Mouse (Mus musculus): ENCODE measurements around the gene Npffr2.

DNA sequence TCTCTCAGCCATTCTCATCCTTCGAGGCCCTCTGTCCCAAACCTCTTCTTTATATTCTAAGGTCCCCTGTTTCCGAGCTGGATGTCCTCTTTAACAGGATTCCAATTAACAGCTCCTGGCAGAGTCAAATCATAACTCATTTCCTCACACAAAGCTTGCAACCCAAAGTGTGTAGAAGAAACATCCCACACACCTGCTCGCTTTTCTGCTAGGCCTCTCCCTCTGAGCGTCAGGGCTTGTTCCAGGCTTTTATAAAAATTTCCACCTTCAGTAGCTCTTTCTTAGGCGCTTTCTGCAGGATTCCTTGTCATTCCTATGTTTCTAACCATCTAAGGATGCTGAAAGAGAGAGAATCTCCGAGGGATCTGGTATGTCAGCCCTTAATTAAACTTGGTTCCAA lies 85.0 kb downstream of the Npffr2 start:
- TF ChIP-seq POLR2A (IDR thresholded peaks at IDR 0.05; ENCODE audit: low read depth, low read length) (no peak), CTCF (IDR thresholded peaks at IDR 0.05; ENCODE audit: extremely low read depth, insufficient read length, insufficient replicate concordance, low read depth, low read length) (no peak)
